Comparison of ENCODE assay signal across 33 mouse cellular contexts in the genomic region with DNA sequence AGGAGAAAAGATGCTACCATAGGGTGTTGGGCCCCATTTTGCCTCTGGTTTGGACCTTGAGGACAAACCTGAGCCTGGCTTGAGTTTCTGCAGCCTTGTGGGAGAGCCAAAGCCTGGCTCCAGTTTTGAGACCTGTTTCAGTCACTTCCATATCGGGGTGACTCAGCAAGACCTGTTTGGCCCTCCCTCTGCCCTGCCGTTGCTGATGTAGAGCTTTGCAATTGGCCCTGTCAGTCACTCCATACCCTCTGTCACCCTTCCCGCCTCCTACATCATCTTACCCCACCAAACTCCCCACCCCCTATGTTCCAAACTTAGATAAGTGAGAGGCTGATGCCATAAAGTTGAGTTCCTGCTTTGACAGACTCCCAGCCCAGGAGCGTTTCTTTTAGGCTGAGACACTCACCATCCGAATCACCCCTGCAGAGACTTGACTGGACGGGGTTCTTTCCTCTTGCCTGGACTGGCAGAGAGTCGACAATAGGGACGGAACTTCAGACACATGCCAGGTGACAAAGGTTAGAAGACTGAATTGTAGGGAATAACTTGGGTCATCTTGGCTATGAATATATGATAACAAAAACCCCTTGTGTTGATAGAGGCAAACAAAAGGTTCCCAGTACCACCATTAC. TPM values are rescaled to one million over a fixed set of nuclear protein-coding genes. Genes with fewer than 3 reads are reported as not detected.
DNase-seq lines count a peak whose midpoint lies in the region; ATAC-seq and TF ChIP-seq lines count a peak whose summit lies in the region.
"Had no signal": no experiment of that assay in that cellular context is flagged by ENCODE, and none has a peak within 500 bp of the region (broad histone marks: within the 10 kb centered on the region; RNA-seq: fewer than 3 reads in every experiment).

No protein-coding gene starts in this region.

- no peak overlapping the region for H3ac ChIP-seq in myocyte (ENCODE audit: control insufficient read depth, insufficient read length)

- DNase-seq in ES-CJ7 (ENCODE audit: low read depth, low spot score): peak; percentile 23
- peak; percentile 94 for DNase-seq in MEL-GATA-1-ER (ENCODE audit: extremely low read depth, low read depth)
- no peak for DNase-seq in cerebellum, adult 11 months
- no peak for DNase-seq in heart, postnatal 36 days
- DNase-seq: adrenal gland, adult 8-10 months; adrenal gland, postnatal 25 days; cerebellum, adult 2 months; cerebellum, adult 9-11 months; cerebellum, postnatal 25 days; gastrocnemius, postnatal 10 days; gastrocnemius, postnatal 36 days; heart, adult 2 months; heart, postnatal 14 days; kidney, adult 18-20 months had no signal

- no peak for TF ChIP-seq POLR2A in myocyte (IDR thresholded peaks at IDR 0.05; ENCODE audit: insufficient read length, low read depth)

- H3K79me2 ChIP-seq in myocyte (ENCODE audit: control insufficient read depth, insufficient read depth): no peaks in the 10 kb centered on the region

- ATAC-seq in erythroid progenitor cell, adult 5-6 weeks (replicated peaks; ENCODE audit: low FRiP score, poor library complexity, severe bottlenecking): no peak
- ATAC-seq: activated CD4-positive, CD25-positive, alpha-beta regulatory T cell, adult 4 months; forebrain, embryonic 13.5 days; forebrain, embryonic 16.5 days; hindbrain, embryonic 16.5 days; intestine, embryonic 15.5 days had no signal

- intact Hi-C loops in heart, postnatal 36 days (cut with DNase I): no loop called here

- no peak overlapping the region for H3K4me3 ChIP-seq in myocyte
- H3K4me3 ChIP-seq: embryonic facial prominence, embryonic 10.5 days; embryonic facial prominence, embryonic 13.5 days; erythroblast, embryonic 14.5 days; forebrain, embryonic 10.5 days; forebrain, embryonic 13.5 days; heart, adult 2 months; heart, embryonic 10.5 days; heart, embryonic 13.5 days; hindbrain, embryonic 10.5 days; hindbrain, embryonic 13.5 days; intestine, embryonic 15.5 days had no signal

- H3K27me3 ChIP-seq in myocyte (ENCODE audit: control insufficient read depth, insufficient read depth, insufficient read length): no peaks in the 10 kb centered on the region
- H3K27me3 ChIP-seq: embryonic facial prominence, embryonic 13.5 days; forebrain, embryonic 13.5 days; heart, embryonic 13.5 days; hindbrain, embryonic 13.5 days; intestine, embryonic 15.5 days had no signal

- peak overlapping the region; percentile 62 for H3K4me2 ChIP-seq in myocyte (ENCODE audit: low read depth)
- H3K4me2 ChIP-seq: embryonic facial prominence, embryonic 13.5 days; forebrain, embryonic 13.5 days; heart, embryonic 13.5 days; hindbrain, embryonic 13.5 days; intestine, embryonic 15.5 days had no signal

- H3K36me3 ChIP-seq in myocyte (ENCODE audit: control insufficient read depth, insufficient read depth): no peaks in the 10 kb centered on the region
- H3K36me3 ChIP-seq: embryonic facial prominence, embryonic 10.5 days; embryonic facial prominence, embryonic 13.5 days; forebrain, embryonic 10.5 days; heart, embryonic 10.5 days; heart, embryonic 13.5 days; hindbrain, embryonic 10.5 days; hindbrain, embryonic 13.5 days; intestine, embryonic 15.5 days had no signal

TF ChIP-seq in myocyte, 11 proteins besides CTCF, POLR2A, EP300 and RAD21:
- TF ChIP-seq REST (IDR thresholded peaks at IDR 0.05; ENCODE audit: insufficient read depth, insufficient read length): no peak
- no peak for TF ChIP-seq SRF (IDR thresholded peaks at IDR 0.05; ENCODE audit: control insufficient read depth, insufficient read length, low read depth)
- TF ChIP-seq CEBPB (IDR thresholded peaks at IDR 0.05; ENCODE audit: insufficient read depth, poor library complexity, severe bottlenecking): no peak
- TF ChIP-seq MYOD1 (IDR thresholded peaks at IDR 0.05; ENCODE audit: control insufficient read depth in 1 of 3, insufficient read length in 2 of 3, low read depth in 2 of 3): peak in 1 of 3 experiments; percentile 42
- no peak for TF ChIP-seq USF1 (IDR thresholded peaks at IDR 0.05; ENCODE audit: low read depth)
- TF ChIP-seq E2F4 (IDR thresholded peaks at IDR 0.05; ENCODE audit: insufficient read depth): no peak
- no peak for TF ChIP-seq MYOG (IDR thresholded peaks at IDR 0.05; ENCODE audit: control insufficient read depth in 1 of 3, insufficient read depth in 1 of 3, insufficient read length in 2 of 3, low read depth in 2 of 3)
- no peak for TF ChIP-seq MAX (IDR thresholded peaks at IDR 0.05; ENCODE audit: low read depth)

RNA-seq across cellular contexts. Expression of gene Loxl1, which starts 23.8 kb away (rescaled TPM):
- 46.1 TPM for polyA plus RNA-seq in myocyte (2012; fragmentation: generic; extraction: Trizol)
- not detected in 2 replicates for total RNA-seq in erythroid progenitor cell, adult 5-6 weeks (2015; ENCODE audit: low replicate concordance)
- total RNA-seq in erythroid progenitor cell, adult 5-6 weeks (2017; ENCODE audit: low replicate concordance): 0.08 TPM in 1 of 2 replicates, not detected in the other
- total RNA-seq in heart, postnatal 36 days (2021): 10 to 100 TPM; 29.6 TPM
- total RNA-seq: common myeloid progenitor, adult 5-6 weeks; granulocyte monocyte progenitor cell, adult 5-6 weeks had no signal
- polyA plus RNA-seq: activated CD4-positive, CD25-positive, alpha-beta regulatory T cell, adult 4 months had no signal

RNA-seq across cellular contexts. Expression of gene Tbc1d21, which starts 33.5 kb away (rescaled TPM):
- 0.32 TPM for polyA plus RNA-seq in myocyte (2012; fragmentation: generic; extraction: Trizol)
- total RNA-seq in erythroid progenitor cell, adult 5-6 weeks (2015; ENCODE audit: low replicate concordance): not detected in 2 replicates
- total RNA-seq in erythroid progenitor cell, adult 5-6 weeks (2017; ENCODE audit: low replicate concordance): not detected in 2 replicates
- not detected for total RNA-seq in heart, postnatal 36 days (2021)
- total RNA-seq: adrenal gland, adult 8-10 months; adrenal gland, postnatal 25 days; common myeloid progenitor, adult 5-6 weeks; gastrocnemius, adult 18-20 months; gastrocnemius, postnatal 10 days; gastrocnemius, postnatal 36 days; granulocyte monocyte progenitor cell, adult 5-6 weeks; heart, adult 2 months; heart, postnatal 14 days had no signal
- polyA plus RNA-seq: activated CD4-positive, CD25-positive, alpha-beta regulatory T cell, adult 4 months; cerebellum, adult 2 months; embryonic facial prominence, embryonic 10.5 days; embryonic facial prominence, embryonic 13.5 days; erythroblast, embryonic 14.5 days; forebrain, embryonic 10.5 days; forebrain, embryonic 13.5 days; forebrain, embryonic 16.5 days; heart, adult 2 months; heart, embryonic 10.5 days; heart, embryonic 13.5 days; heart, embryonic 16.5 days; hindbrain, embryonic 10.5 days; hindbrain, embryonic 13.5 days; hindbrain, embryonic 16.5 days; intestine, embryonic 15.5 days had no signal

Comparison
In these comparisons a context has a peak if more than half of its experiments do, and no peak if none do; other contexts are left out.
1. DNase-seq: peak in ES-CJ7 (single experiment) and MEL-GATA-1-ER (single experiment); none in cerebellum, adult 11 months (single experiment) and heart, postnatal 36 days (0 of 2).
2. RNA of gene Loxl1, which starts 23.8 kb away (total RNA-seq): 29.6 TPM in heart, postnatal 36 days; 0.08 TPM in erythroid progenitor cell, adult 5-6 weeks; every median in the first group is over 10 times any median in the second.